In the genomic region with DNA sequence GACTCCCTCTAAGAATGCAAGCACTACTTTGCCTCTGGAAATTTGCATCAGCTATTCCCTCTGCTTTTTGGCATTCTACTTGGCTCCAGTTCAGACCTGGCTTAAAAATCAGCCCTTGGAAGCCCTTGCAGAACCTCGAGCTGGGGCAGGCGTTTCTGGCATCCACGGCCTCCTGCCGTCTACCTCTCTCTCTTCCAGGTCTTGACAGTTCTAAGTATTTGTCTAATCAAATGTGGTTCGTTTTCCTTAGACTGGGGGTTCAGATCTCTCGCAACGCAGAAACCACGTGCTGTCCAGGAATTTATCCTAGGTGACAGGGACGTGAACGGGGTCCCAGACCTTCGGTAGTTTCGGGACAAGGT, we compare ENCODE assay signal across 8 mouse cellular contexts. TPM values are rescaled to one million over a fixed set of nuclear protein-coding genes. Genes with fewer than 3 reads are reported as not detected.
DNase-seq lines count a peak whose midpoint lies in the region; ATAC-seq lines count a peak whose summit lies in the region.

No protein-coding gene starts in this region.

- no peak for ATAC-seq in forebrain, embryonic 12.5 days (ENCODE audit: low FRiP score)
- peak; percentile 2; the same call in 1 of the 2 replicates for ATAC-seq in midbrain, embryonic 12.5 days (ENCODE audit: low FRiP score, low read depth)

- H3K27ac ChIP-seq in forebrain, embryonic 12.5 days = peak overlapping the region; percentile 100
- H3K27ac ChIP-seq in midbrain, embryonic 12.5 days (replicated peaks) = peak overlapping the region; percentile 100

- peaks cover 37% of the 10 kb centered on the region for H3K36me3 ChIP-seq in forebrain, embryonic 12.5 days (replicated peaks)
- H3K36me3 ChIP-seq in midbrain, embryonic 12.5 days = peaks cover 33% of the 10 kb centered on the region

- H3K9me3 ChIP-seq in forebrain, embryonic 12.5 days = no peaks in the 10 kb centered on the region
- no peaks in the 10 kb centered on the region for H3K9me3 ChIP-seq in midbrain, embryonic 12.5 days

- DNase-seq in adrenal gland, postnatal 14 days = peak; percentile 71
- no peak for DNase-seq in adrenal gland, postnatal 4 days (ENCODE audit: low spot score in 2 of 2)
- DNase-seq in adipocyte (ENCODE audit: low spot score) = peak; percentile 78
- peak; percentile 49 to 56 for DNase-seq in heart, postnatal 36 days
- DNase-seq in layer of hippocampus, postnatal 14 days (ENCODE audit: low spot score in 2 of 2) = peak; percentile 73 to 84
- no peak for DNase-seq in spleen, postnatal 4 days (ENCODE audit: low spot score in 2 of 2)

- H3K4me3 ChIP-seq in forebrain, embryonic 12.5 days (replicated peaks) = peak overlapping the region; percentile 63
- H3K4me3 ChIP-seq in midbrain, embryonic 12.5 days = peak overlapping the region; percentile 61

- intact Hi-C loops in heart, postnatal 36 days (cut with DNase I) = loop anchor here (2.0 to 5.0 kb wide), 4 partner anchors 24 to 64 kb away; partner anchors contain the start of genes Irgq, Pinlyp and Xrcc1

- peaks cover 42% of the 10 kb centered on the region for H3K4me1 ChIP-seq in forebrain, embryonic 12.5 days
- H3K4me1 ChIP-seq in midbrain, embryonic 12.5 days = peaks cover 44% of the 10 kb centered on the region

- H3K27me3 ChIP-seq in forebrain, embryonic 12.5 days = peaks cover 4% of the 10 kb centered on the region; the same call in 1 of the 2 replicates
- 0 out of 2 replicates have a peak, but pooled peaks cover 9% of the 10 kb centered on the region for H3K27me3 ChIP-seq in midbrain, embryonic 12.5 days

- under 1% methylated on average over 12 of the region's 12 CpGs for WGBS in forebrain, embryonic 12.5 days
- under 1% methylated on average over 12 of the region's 12 CpGs for WGBS in midbrain, embryonic 12.5 days

- H3K9ac ChIP-seq in forebrain, embryonic 12.5 days = peak overlapping the region; percentile 91
- H3K9ac ChIP-seq in midbrain, embryonic 12.5 days (replicated peaks) = peak overlapping the region; percentile 84

- peak overlapping the region; percentile 81 for H3K4me2 ChIP-seq in forebrain, embryonic 12.5 days
- peak overlapping the region; percentile 84 for H3K4me2 ChIP-seq in midbrain, embryonic 12.5 days (replicated peaks)

RNA-seq across cellular contexts. Expression of gene Zfp428, which starts 0.3 kb away (rescaled TPM):
- 6.1 and 7.5 TPM in 2 replicates for total RNA-seq in adrenal gland, postnatal 14 days (2021)
- total RNA-seq in adrenal gland, postnatal 4 days (2021) = 10 to 100 TPM; 11.1 to 16.2 TPM
- 170 and 182 TPM in 2 replicates for polyA plus RNA-seq in forebrain, embryonic 12.5 days (2016; fragmentation: Nextera tagmentation; extraction: Ambion mirVana)
- 10 to 100 TPM; 11.5 to 13.8 TPM for total RNA-seq in heart, postnatal 36 days (2021)
- total RNA-seq in layer of hippocampus, postnatal 14 days (2021) = 10 to 100 TPM; 38.1 to 43.3 TPM
- polyA plus RNA-seq in midbrain, embryonic 12.5 days (2016; fragmentation: Nextera tagmentation; extraction: Ambion mirVana) = 163 and 178 TPM in 2 replicates

RNA-seq across cellular contexts. Expression of gene AC161166.1, which starts 5.8 kb away (rescaled TPM):
- not detected in 2 replicates for total RNA-seq in adrenal gland, postnatal 14 days (2021)
- total RNA-seq in adrenal gland, postnatal 4 days (2021) = not detected
- polyA plus RNA-seq in forebrain, embryonic 12.5 days (2016; fragmentation: Nextera tagmentation; extraction: Ambion mirVana) = 1.6 and 1.7 TPM in 2 replicates
- total RNA-seq in heart, postnatal 36 days (2021) = not detected
- total RNA-seq in layer of hippocampus, postnatal 14 days (2021) = not detected
- 2.1 and 2.3 TPM in 2 replicates for polyA plus RNA-seq in midbrain, embryonic 12.5 days (2016; fragmentation: Nextera tagmentation; extraction: Ambion mirVana)

RNA-seq across cellular contexts. Expression of gene Irgq, which starts 24.0 kb away (rescaled TPM):
- total RNA-seq in adrenal gland, postnatal 14 days (2021) = 18.9 and 20.4 TPM in 2 replicates
- total RNA-seq in adrenal gland, postnatal 4 days (2021) = 10 to 100 TPM; 24.9 to 25.7 TPM
- 24.7 and 25.2 TPM in 2 replicates for polyA plus RNA-seq in forebrain, embryonic 12.5 days (2016; fragmentation: Nextera tagmentation; extraction: Ambion mirVana)
- total RNA-seq in heart, postnatal 36 days (2021) = 10 to 100 TPM; 16.4 to 16.5 TPM
- 10 to 100 TPM; 87.5 to 89.7 TPM for total RNA-seq in layer of hippocampus, postnatal 14 days (2021)
- polyA plus RNA-seq in midbrain, embryonic 12.5 days (2016; fragmentation: Nextera tagmentation; extraction: Ambion mirVana) = 30.4 and 31.5 TPM in 2 replicates

RNA-seq across cellular contexts. Expression of gene Cadm4, which starts 24.6 kb away (rescaled TPM):
- total RNA-seq in adrenal gland, postnatal 14 days (2021) = 5.7 and 6.4 TPM in 2 replicates
- total RNA-seq in adrenal gland, postnatal 4 days (2021) = 10 to 100 TPM; 12.6 to 17.7 TPM
- 32.1 and 38.3 TPM in 2 replicates for polyA plus RNA-seq in forebrain, embryonic 12.5 days (2016; fragmentation: Nextera tagmentation; extraction: Ambion mirVana)
- total RNA-seq in heart, postnatal 36 days (2021) = 10 to 100 TPM; 13.1 to 13.6 TPM
- 100 to 1,000 TPM; 220 to 227 TPM for total RNA-seq in layer of hippocampus, postnatal 14 days (2021)
- polyA plus RNA-seq in midbrain, embryonic 12.5 days (2016; fragmentation: Nextera tagmentation; extraction: Ambion mirVana) = 38.8 and 43.6 TPM in 2 replicates

RNA-seq across cellular contexts. Expression of gene Pinlyp, which starts 39.5 kb away (rescaled TPM):
- not detected in 2 replicates for total RNA-seq in adrenal gland, postnatal 14 days (2021)
- not detected for total RNA-seq in adrenal gland, postnatal 4 days (2021)
- polyA plus RNA-seq in forebrain, embryonic 12.5 days (2016; fragmentation: Nextera tagmentation; extraction: Ambion mirVana) = not detected in 2 replicates
- total RNA-seq in heart, postnatal 36 days (2021) = not detected
- total RNA-seq in layer of hippocampus, postnatal 14 days (2021) = not detected
- not detected in 2 replicates for polyA plus RNA-seq in midbrain, embryonic 12.5 days (2016; fragmentation: Nextera tagmentation; extraction: Ambion mirVana)

Comparison
In these comparisons a context has a peak if more than half of its experiments do, and no peak if none do; other contexts are left out.
1. DNase-seq: peak in adrenal gland, postnatal 14 days (single experiment), adipocyte (single experiment), heart, postnatal 36 days (2 of 2) and layer of hippocampus, postnatal 14 days (2 of 2); none in adrenal gland, postnatal 4 days (0 of 2) and spleen, postnatal 4 days (0 of 2).